Mouse (Mus musculus) thymus, postnatal 0 days (tissue): Measurements from ENCODE around the gene Cblb. TPM values are rescaled to one million over a fixed set of nuclear protein-coding genes. Genes with fewer than 3 reads are reported as not detected.

Experiments
- DNase-seq: peaks from one replicate; pipeline ENCODE4 v3.0.0-alpha.2; 2015; ENCODE audit warnings: low spot score
- polyA plus RNA-seq: library from polyadenylated mRNA; unstranded; fragments of >200 nt; fragmentation: Nextera tagmentation; extraction: Ambion mirVana; gene quantifications from 2 replicates; pipeline ENCODE4 v1.2.1, GENCODE M21; 2015

The Cblb gene
- 8.9 and 9.0 TPM in 2 replicates for polyA plus RNA-seq

- peak; percentile 97 for DNase-seq
These were observed at the start of gene Cblb for GRCm38 (mm10) chr16:52031091-52031689. TSS of gene Cblb (plus strand) at chr16:52031225.

GRCm38 (mm10) chr16:51985436-51985835 is 45.6 kb upstream of the Cblb start:
- no peak for DNase-seq

GRCm38 (mm10) chr16:51986207-51986606 is 44.8 kb upstream of the Cblb start:
- no peak for DNase-seq

- DNase-seq = no peak
These were observed 43.9 kb upstream of the Cblb start for GRCm38 (mm10) chr16:51987085-51987620.

GRCm38 (mm10) chr16:51988027-51988426 is 43.0 kb upstream of the Cblb start:
- no peak for DNase-seq

- DNase-seq = peak; percentile 50
These were observed 41.8 kb upstream of the Cblb start for GRCm38 (mm10) chr16:51989259-51989658.

GRCm38 (mm10) chr16:52000043-52000442 is 31.0 kb upstream of the Cblb start:
- no peak for DNase-seq

- no peak for DNase-seq
These were observed 30.2 kb upstream of the Cblb start for GRCm38 (mm10) chr16:52000801-52001200.

- peak; percentile 39 for DNase-seq
These were observed 24.0 kb upstream of the Cblb start for GRCm38 (mm10) chr16:52007006-52007405.

GRCm38 (mm10) chr16:52008471-52008870 is 22.6 kb upstream of the Cblb start:
- no peak for DNase-seq

- no peak for DNase-seq
These were observed 21.6 kb upstream of the Cblb start for GRCm38 (mm10) chr16:52009421-52009820.

- DNase-seq = no peak
These were observed 18.0 kb upstream of the Cblb start for GRCm38 (mm10) chr16:52012984-52013383.

GRCm38 (mm10) chr16:52013812-52014211 is 17.2 kb upstream of the Cblb start:
- DNase-seq = no peak

GRCm38 (mm10) chr16:52023417-52023816 is 7.6 kb upstream of the Cblb start:
- no peak for DNase-seq

- DNase-seq = no peak
These were observed 3.7 kb upstream of the Cblb start for GRCm38 (mm10) chr16:52027326-52027725.

- no peak for DNase-seq
These were observed 2.0 kb upstream of the Cblb start for GRCm38 (mm10) chr16:52029001-52029400.

- DNase-seq = peak; percentile 55
These were observed 757 bp downstream of the Cblb start for GRCm38 (mm10) chr16:52031712-52032251.

- peak; percentile 35 for DNase-seq
These were observed 1.6 kb downstream of the Cblb start for GRCm38 (mm10) chr16:52032376-52033330.

GRCm38 (mm10) chr16:52033381-52034315 is 2.6 kb downstream of the Cblb start:
- no peak for DNase-seq

GRCm38 (mm10) chr16:52034356-52034755 is 3.3 kb downstream of the Cblb start:
- no peak for DNase-seq

GRCm38 (mm10) chr16:52036295-52036694 is 5.3 kb downstream of the Cblb start:
- DNase-seq = no peak
